Mouse (Mus musculus): ENCODE data around the gene Slc7a5.
A peak's percentile ranks its signal among the peaks of the same experiment; 100 is the strongest.

Slc7a5 gene

DNA sequence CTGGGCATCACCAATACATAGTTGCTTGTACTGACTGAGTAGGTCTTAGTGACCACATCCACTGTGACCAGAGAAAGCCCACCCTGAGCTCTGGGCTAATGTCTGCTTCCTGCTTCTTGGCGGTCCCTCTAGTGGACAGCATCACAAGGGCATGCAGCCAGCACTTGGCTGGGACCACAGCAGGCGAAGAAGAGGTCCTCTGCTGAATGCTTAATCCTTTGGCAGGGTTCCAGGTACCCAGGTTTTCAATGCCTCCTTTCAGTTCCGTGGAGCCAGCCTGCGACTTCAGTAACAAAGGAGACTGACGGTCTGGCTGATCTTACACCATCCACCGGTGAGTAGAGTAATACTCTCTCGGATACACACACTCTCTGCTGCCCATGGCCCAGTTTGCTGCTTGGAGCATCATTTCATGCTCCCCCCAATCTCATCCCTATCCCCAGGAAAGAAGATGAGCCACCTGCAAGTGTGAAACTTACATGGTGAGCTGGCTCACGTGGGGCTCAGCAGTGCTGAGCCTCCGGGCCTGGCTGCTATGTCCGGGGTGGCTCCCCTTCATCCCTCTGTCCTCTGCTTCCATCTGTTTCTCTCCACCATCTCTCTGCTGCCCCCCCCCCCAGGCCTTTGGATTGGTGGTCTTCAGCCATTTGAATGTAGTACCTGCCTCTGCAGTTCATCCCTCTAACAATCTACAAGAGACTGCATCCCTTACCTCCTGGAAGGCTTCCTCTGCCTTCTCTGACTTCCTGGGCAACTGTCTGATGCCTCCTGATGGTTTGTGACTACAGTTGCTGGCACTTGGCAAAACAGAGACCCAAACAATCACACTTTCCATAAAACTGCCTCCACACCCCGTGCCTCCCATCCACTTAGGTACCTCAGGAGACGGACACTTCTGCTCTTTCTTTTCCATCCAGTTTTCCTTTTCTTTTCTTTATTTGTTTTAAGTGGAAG is 28.1 kb upstream of the Slc7a5 start:
- no peak for DNase-seq (ENCODE audit: low spot score)

DNA sequence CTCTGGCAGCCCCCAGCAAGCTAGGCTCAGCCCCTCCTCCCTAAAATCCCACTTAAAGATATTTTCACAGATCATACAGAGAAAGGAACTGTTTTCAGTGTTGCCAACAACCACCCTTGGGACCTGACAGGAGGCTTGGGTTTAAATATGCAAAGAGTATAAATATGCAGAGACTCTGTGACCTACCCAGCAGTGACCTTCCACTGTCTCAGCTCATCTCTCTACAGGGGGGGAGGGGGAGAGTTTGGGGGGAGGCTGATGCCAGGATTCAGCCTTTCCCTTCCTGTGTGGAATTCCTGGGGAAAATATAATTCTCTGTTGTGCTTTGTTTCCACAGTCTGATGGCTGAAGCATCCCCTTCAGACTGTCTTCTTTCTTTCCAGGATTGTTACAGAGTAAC is 27.4 kb upstream of the Slc7a5 start:
- DNase-seq (ENCODE audit: low spot score) = no peak

DNA sequence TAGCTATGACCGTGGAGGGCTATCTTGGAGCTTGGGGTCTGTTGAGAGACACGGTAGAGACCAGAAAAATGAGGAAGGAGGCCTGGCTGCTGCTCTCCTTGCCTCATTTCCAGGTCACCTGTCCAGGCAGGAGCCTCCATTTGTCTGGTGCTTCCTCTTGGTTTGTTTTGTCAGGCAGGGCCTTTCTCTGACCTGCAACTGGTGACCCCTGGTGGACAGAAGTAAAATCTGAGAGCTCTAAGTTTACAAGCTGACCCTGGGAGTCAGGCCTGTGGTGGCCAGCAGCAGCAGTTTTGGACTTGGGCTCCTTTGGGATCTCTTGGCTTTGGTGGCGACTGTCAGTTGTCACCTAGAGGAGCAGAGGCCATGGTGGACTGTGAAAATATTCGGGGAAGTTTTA is 27.0 kb upstream of the Slc7a5 start:
- no peak for DNase-seq (ENCODE audit: low spot score)

DNA sequence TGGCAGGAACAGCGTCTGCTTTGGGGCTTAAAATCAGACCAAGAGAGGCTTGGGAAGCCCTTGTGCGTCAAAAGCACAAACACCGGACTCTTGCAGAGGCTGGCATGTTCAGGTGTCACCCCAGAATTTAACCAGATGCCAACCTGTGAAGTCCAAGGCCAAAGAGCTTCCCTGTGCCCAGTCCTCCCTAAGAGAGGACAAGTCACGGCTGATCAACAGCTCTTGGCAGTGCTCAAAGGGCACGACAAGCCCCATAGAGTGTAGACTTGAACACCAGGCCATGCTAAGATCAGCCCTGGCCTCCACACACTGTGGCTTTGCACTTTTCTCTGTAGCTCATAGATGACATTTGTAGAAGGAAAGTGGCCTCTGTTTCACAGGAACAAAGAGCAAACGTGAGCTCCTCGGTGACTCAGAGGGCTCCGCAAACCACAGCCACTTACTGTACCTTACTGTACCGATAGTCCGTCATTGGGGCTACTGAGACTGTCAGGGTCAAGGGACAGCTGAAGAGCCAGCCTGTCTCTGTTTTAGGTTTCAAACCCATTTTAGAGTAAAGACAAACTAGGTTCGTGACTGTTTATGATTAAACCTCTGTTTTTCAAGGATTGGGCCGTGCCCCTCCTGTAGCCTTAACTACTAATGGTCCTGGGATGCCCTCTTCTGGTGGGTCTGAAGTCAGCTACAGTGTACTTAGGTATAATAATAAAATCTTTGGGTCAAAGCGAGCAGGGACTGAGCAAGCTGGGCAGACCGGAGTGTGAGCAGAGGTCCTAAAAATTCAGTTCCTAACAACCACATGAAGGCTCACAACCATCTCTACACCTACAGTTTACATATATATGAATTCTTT is 25.4 kb upstream of the Slc7a5 start:
- DNase-seq (ENCODE audit: low spot score) = no peak

DNA sequence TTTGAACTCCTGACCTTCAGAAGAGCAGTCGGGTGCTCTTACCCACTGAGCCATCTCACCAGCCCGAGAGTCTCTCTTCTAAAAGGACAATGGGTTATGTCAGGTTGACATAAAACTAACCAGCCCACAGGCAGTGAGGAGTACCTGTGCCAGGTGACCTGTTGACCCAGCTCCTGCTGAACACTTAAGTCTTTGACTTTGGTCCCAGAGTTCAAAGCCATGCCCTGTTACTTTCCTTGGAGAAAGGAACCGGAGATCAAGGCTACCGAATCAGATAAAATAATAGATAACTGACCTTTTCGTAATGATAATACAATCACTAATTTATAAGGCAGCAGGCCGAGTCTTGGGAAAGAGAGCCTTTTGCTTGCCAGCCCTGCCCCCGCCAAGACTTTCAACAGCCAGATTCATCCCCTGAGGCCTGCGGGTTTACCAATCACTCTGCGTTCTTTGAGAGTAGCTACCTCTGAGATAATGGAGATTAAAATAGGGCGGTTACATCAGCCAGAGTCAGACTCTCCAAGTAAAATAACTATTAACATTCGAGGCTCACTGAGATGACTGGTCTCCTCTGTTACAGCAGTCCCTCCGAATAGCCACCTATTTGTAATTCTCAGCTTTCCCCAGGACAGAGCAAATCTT is 24.7 kb upstream of the Slc7a5 start:
- DNase-seq (ENCODE audit: low spot score) = no peak

DNA sequence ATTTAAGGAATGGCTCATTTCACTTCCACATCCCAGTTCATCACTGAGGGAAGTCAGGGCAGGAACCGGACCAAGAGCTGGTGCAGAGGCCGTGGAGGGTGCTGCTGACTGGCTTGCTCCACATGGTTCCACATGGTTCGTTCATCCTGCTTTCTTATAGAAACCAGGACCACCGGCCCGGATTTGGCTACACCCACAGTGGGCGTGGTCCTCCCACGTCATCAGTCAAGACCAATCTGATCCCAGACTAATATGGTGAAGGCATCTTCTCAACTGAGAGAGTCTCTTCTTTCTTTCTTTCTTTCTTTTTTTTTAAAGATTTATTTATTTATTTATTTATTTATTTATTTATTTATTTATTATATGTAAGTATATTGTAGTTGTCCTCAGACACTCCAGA is 24.1 kb upstream of the Slc7a5 start:
- no peak for DNase-seq (ENCODE audit: low spot score)

DNA sequence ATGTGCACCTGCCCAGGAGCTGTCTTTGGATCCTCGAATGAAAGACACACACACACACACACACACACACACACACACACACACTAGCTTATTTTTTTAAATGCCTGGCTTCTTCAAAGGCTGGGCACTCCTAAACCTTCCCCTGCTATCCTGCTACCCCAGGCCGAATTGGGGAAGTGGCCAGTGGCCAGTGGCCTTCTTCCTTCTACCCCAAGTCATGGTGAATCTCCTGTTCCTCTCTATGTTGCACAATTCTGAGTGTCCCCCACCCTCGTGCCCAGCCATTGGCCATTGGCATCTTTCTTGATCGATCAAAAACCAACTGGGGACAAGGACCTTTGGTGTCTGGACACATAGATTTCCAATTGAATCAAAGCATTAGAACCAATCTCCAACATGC is 22.6 kb upstream of the Slc7a5 start:
- no peak for DNase-seq (ENCODE audit: low spot score)

DNA sequence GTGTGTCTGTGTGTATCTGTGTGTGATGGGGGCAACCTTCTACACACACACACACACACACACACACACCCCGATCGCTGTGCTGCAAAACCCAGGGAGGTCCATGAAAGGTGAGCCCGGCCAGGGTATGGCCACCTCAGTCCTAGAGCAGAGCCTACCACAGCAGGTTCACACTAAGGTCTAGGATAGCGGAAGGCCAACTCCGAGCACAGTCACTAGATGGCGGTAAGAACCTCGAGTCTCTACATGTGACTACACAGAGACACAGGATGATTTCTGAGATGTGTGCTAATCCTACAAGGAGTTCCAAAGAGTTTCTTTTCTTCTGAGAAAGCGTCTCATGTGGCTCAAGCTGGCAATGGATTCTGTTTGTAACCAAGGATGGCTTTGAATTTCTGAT is 19.8 kb upstream of the Slc7a5 start:
- peak; percentile 51 for DNase-seq (ENCODE audit: low spot score)

DNA sequence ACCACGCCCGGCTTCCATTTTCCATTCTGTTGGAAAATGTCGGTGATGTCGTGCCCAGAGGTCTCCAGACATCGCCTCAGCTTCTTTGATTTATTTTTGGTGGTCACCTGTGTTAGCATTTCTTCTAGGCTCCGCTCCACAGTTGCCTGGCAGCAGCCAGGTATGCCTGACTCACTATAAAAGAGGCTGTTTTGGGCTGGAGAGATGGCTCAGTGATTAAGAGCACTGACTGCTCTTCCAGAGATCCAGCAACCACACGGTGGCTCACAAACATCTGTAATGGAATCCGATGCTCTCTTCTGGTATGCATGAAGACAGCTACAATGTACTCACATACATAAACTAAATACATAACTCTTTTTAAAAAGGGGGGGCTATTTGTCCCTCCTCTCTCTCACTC is 18.8 kb upstream of the Slc7a5 start:
- no peak for DNase-seq (ENCODE audit: low spot score)

DNA sequence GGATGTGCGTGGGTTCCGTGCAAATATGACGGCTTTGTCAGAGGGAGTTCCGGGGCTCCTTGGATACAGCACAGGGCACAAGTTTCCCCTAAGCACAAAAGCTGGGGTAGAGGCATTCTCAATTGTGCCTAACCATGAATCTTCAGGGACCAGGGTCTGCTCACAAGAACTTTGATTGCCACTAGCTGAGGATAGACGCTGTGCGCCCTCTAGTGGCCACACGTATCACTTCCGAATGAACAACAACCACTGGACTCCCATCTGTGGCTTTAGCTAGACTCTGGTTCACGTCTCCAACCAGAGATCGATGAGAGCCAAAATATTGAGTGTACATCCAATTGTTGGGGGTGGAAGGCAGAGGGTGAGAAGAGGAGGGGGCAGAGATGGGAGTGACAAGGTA is 18.1 kb upstream of the Slc7a5 start:
- peak; percentile 77 for DNase-seq (ENCODE audit: low spot score)

DNA sequence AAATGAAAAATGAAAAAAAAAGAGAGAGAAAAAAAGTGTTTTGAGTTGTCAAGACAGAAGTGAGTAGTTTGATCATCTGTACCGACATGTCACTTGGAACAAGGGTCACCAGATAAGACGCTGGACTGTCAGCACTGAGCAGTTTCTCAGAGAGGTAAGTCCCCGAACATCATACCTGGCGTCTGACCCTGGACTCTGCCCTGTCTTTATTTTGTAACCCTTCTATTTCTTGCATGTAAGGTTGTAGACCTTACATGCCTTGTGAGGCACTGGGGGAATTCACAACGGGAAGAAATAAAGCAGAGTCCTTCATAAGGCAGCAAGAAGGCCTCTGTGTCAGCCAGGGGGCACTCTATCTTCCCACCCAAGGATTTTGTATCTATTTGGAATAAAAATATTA is 17.2 kb upstream of the Slc7a5 start:
- no peak for DNase-seq (ENCODE audit: low spot score)

DNA sequence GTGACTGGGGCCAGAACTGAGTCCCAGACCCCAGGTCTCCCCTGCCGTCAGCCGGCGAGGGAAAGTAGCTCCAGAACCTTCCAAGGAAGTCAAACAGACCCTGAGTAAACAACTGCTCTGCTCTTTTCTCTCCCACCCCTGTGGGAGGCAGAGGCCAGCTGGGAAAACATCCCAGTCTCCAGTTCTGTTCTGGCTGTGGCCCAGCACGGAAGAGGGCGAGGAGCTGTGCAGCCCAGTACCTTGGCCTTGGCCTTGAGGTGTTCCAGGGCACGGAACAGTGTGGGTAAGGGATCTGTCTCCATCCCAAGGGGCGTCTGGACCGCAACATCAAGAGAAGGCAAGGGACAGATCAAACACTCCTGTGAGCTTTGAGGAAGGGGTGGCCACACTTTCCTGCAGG is 14.6 kb upstream of the Slc7a5 start:
- peak; percentile 76 for DNase-seq (ENCODE audit: low spot score)

DNA sequence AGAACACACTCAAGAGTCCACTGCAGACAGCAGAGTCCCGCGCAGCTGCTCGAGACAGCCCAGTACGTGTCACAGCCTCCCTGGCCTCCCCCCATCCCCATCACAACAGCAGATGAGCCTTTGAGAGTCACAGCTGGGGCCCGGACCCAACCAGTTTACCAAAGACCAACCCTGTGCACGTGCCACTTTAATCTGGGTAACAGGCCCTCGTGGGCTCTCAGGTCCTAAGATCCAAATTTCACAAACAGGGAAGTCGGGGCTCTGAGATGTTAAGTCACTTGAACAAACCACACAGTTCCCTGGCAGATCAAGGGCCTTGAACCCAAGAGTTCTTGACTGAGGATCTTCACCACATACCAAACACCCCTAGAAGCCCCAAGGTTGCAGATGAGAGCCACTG is 14.1 kb upstream of the Slc7a5 start:
- DNase-seq (ENCODE audit: low spot score) = no peak

DNA sequence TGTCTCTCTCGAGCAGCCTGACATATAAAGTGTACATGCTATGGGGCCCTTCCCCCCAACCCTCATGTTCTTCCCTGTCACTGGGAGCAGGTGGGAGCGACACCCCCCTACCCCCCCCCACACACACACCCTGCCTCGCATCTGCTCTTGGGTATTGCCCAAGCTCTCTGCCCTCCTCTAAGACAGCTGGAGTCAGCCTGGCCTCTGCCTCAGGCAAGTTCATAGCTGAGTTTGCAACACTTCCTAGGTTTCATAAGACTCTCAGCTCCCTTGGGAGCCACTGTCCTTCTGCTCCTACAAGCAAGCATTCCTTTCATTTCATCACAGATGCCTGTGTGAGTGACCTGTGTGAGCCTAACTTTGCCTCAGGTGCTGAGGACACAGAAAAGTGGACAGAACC is 12.2 kb upstream of the Slc7a5 start:
- no peak for DNase-seq (ENCODE audit: low spot score)

DNA sequence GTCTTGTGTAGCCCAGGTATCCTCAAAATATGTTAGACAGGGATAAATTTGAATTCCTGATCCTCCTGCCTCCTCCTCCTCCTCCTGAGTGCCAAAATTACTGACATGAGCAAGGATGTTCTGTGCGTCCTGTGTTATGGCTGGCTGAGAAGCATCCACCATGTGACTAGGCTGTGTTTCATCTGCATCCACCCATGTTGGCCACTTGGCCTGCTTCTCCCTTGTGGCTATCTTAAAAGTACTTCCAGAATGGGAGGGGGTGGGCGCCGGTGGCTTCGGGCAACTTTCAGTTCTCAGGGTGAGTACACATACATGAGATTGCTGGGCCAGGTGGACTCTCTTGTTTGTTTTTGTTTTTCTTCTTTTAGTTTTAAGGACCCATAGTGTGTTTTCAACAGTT is 11.7 kb upstream of the Slc7a5 start:
- DNase-seq (ENCODE audit: low spot score) = no peak

DNA sequence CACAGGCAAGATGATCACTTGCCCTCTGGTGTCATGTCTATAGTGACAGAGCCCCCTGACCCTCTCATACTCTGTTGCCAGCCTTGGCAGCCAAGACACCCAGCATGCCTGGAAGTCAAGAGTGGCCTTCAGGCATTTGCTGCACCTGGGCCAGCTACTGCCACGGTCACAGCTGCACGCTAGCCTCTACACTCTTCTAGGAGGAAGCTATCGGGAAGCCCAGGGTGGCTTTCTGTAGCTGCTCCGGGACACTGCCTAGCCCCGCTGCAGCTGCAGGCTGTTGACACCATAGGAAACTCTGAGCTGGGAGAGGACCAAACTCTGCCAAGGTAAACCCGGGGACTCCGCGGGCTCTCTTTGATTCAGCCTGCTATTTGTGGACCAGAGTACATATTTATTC is 5.9 kb upstream of the Slc7a5 start:
- no peak for DNase-seq (ENCODE audit: low spot score)

DNA sequence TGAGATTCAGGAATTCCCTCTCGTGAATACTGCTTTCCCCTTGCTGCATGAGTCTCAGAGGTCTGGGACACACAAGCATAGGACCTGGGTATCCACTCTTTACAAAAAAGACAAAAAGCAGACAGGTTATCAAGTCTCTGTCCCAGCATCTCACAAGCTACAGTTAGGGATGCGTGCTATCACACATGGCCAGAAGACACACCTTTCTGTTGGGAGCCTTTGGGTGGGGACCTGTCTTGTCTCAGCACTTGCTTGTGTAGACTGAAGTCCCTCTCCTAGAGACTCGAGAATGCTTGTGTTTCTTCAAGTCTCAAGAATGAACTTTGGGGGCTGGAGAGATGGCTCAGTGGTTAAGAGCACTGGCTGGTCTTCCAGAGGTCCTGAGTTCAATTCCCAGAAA is 5.3 kb upstream of the Slc7a5 start:
- no peak for DNase-seq (ENCODE audit: low spot score)

DNA sequence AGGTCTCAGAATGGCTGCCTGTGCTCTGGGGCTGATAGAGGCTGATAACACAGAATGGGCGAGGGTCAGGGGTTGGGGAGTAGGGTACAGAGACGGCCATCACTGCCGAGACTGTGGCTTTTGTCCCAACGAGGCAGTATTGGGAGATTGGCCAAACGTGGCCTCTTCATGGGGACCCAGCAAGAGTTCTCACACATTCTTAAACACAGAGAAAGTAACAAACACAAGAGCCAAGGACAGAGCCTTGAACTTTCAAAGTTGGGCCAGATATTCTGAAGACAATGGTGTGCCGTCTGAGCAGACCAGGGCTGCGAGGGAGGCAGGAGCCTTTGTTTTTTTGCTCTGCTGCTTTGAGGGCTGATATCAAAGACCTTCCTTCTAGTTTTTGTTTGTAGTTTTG is 4.5 kb upstream of the Slc7a5 start:
- no peak for DNase-seq (ENCODE audit: low spot score)

DNA sequence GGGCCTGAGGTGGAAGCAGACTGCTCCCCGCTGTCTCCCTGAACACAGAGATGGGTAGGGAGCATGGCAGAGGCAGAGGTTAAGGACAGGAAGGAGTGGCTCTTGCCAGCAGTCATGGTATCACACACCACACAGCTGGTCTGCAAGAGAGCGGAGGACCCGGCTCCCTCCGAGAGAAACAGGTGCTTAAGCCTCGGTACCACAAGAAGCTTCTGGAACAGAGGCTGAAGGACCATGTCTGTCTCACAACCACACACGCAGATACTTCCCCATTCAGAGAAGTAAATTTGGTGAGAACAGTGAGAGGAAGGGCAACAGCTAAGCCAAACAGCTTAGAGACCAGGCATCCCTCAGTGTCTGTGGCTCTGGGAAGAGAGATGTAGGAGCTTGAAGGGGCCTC is 3.9 kb upstream of the Slc7a5 start:
- DNase-seq (ENCODE audit: low spot score) = no peak

DNA sequence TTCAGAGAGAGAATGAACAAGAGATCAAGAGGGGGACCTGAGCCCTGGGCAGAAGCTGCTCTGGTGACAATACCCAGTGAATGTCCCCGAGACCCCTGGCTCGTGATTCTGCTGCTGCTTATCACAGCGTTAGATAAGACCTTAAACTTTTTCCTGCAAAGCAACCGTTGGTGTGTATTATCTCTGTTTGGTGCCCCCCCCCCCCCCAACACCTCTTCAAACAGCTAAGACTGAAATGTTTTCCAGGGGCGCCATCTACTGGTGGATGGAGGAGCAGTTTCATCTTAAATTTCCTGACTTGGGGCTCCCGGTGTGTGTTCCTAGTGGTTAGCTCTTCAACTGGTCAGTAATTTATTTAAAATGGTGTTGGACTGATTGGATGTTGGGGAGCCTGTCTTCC is 2.2 kb upstream of the Slc7a5 start:
- DNase-seq (ENCODE audit: low spot score) = peak; percentile 59

DNA sequence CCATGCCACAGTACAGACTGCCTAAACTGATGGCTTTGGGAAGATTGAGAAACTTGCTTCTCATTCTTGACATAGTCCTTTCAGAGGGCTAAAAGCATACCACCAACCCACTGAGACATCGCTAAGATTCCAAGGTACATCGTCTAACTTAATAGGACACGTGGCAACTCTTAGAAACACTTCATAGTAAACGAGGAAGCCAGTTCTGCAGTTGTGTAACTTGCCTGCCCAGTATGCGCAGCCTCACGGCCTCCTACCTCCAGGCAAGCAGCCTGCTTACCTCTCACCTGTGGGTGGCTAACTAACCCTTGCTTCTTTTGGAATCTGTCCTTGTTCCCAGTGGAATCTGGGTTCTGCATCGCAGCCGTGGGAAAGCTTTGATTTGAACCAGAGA is 1.7 kb upstream of the Slc7a5 start:
- no peak for DNase-seq (ENCODE audit: low spot score)

DNA sequence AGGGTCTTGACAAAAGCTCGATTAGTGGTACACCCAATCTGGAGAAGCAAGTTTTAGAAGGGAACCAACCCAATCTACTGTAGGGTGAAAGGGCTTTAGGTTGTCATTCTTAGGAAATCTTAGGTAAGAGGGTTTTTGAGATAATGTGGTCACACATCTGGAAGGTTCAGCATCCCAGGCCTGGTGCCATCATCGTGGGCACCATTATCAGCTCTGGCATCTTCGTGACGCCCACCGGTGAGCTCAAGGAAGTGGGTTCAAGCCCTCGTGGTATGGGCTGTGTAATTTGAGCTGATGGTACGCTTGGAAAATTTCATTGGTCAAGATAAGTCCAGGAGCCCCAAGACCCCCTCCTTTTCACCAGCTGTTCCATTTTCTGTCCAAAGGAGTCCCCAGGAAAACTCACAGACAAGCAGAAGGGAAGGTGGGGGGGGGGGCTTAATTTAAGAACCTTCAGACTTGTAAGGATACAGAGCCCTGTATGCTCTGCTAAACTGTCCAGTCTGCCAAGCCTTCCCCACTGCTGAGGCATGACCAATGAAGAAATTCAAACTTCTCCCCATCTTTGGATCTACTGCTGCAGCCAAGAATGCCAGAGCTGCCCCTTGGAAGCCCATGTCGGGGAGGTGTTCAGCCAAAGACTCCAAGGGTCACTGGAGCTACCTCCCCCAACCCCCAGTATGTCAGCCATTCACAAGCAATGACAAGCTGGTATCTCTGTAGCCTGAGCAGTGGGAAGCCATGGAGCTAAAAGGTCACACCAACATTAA is 1.1 kb upstream of the Slc7a5 start:
- DNase-seq (ENCODE audit: low spot score) = no peak

Data from ovary, postnatal 36 days (tissue).